Mouse (Mus musculus): Measurements from ENCODE around the gene Dzip1l.
"Not testable (repeated sequence)": the region's sequence is repeated elsewhere in the genome, so short reads cannot be mapped to it uniquely, and the experiment has no call there.

The Dzip1l gene

DNA sequence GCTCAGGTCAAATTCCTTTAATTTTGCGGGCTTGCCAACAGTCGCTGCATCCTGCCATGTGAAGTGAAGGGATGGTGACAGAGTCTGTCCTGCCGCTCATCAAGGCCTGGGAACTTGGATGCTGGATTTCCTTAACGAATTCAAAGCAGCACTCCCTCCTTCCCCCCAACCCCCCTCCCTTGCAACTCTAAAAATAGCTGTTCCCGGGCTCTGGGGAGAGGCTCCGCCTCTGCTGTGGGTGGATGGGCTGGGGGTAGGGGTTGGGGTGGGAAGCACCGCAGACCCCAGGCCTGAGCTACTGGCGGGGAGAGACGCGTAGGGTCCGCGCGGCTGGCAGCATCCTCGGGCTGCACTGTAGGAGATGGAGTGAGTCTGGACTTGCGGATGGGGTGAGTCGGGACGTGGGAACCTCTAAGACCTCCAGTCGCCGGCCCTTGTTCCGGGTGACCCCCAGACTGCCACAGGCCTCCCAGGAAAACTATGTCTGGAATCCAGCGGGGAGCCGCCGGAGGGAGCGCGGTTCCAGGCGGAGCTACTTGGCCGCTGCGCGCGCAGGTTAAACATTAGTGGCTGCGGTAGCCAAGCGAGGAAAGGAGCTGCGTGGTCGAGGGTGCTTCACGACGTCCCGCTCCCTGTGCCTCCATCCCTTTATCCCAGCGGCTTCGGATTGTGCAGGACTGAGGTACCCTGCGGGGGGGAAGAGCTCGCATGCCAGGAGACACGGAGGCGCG is at the start of gene Dzip1l:
Gene Dzip1l, plus strand, starts transcription at position 216 of the 731 bp plus-strand sequence.
- peak; percentile 90 for DNase-seq

DNA sequence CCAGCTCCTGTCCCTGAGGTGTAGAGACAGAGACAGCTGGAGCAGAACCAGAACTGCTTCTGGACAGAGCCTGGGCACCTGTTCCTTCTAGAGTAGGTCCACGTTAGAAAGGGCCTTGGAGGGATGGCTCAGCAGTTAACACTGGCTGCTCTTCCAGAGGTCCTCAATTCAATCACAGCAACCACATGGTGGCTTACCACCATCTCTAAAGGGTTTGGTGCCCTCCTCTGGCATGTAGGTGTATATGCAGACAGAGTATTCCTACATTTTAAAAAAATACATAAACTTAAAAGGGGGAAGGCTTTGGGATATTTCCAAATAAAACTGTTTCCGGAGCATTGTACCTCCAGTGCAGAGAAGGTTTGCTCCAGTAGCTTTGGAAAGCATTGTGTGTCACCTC is 48.6 kb upstream of the Dzip1l start:
- DNase-seq: peak; percentile 54

DNA sequence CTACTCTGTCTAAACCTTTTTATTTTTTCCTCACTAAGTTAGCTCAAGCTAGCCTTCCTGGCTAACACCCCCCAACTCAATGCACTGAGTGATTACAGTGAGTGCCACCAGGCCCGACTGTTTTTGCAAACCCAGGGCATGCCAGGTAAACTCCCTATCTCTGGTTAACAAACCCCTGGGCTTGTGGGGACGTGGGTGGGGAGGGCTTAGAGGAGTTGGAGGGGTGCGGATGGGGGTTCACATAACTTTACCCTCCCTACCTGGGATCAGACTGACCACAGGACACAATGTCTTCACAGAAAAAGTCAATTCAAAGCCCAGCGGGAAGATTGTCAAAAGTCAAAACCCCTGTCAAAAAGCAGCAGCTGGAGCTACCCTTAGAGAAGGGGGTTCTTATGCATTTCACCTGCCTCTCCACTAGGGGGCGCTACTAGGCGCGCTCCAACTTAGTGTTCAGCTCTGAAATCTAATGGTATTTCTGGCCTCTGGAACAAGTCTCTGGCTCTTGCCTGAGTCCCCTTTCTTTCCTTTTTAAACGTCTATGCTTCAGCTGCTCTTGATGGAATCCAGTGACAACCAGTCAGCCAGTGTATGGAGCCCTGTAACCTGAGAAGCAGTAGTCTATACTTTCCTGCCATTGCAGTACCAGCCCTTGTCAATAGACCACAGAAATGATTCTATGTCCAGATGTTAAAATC is 41.6 kb upstream of the Dzip1l start:
- DNase-seq: peak; percentile 77

DNA sequence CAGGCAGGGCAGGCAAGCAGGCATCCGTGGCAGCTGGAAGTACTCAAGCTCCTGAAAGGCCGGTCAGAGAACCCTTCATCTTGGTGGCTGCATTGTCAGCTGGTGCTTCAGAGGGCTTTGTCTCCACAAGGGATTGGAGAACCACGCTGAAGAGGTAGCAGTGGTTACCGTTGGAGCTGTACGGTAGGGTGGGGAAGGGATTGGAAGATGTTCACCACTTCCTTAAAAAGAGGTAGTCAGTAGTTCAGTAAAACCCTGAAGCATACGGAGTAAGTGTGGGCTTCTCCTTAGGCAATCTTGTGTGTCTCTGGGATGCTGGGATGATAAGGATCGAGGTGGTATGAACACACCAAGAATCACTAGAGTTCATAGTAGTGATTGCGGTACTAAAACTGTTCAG is 38.2 kb upstream of the Dzip1l start:
- no peak for DNase-seq

DNA sequence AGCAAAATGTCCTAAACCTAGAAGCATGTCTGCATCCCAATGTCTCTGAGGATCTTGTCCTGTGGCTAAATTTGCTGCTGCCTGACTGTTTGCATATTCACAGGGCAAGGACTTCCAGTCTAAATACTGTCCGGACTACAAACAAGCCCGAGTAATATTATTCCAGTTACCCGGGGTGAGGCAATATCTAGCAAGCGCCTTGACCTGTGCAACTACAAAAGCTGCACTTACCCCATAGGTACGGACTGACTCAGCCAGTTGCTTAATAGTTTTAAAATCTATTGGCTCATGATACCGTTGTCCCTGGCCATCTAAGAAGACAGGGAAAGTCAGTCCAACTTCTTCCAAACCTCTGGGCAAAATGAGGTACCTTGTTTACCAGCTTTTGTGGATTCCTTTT is 30.2 kb upstream of the Dzip1l start:
- not testable (repeated sequence) for DNase-seq

DNA sequence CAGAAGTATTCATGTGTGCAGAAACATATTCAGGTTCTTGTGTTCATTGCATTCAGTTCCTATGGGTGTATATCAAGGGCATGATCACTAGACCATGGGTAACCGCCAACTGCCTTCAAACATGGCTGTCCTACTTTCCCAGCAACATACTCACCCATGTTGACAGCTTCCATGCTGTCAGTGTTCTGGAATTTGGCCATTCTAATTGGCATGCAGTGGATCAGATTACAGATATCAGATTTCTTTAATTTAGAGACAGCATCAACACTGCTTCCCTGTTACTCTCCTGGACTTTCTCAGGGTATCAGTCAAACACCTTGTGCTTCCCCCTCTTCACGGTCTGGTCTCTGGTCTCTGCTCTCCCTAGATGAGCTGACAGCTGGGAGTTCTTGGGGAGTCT is 25.7 kb upstream of the Dzip1l start:
- no peak for DNase-seq

DNA sequence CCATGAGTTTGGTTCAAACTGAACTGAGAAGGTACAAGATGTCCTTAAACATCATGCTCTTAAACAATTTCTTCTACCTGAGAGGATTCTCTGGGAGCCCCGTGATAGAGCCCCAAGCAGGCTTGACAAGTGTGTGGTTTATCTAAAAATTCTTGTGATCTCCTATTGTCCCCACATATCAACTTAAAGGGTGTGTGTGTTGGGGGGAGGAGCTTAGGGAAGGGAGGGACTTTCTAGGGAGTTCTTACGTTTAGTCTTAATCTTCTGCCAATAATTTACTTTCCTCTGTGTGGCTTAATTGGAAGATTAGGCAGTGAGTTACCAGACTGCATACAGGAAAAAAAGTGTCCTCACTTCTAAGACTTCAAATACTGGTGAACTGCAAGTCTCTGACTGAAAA is 17.1 kb upstream of the Dzip1l start, which contains the start of gene A4gnt:
Gene A4gnt, plus strand, starts transcription at position 301 of the 400 bp plus-strand sequence.
- DNase-seq: no peak

DNA sequence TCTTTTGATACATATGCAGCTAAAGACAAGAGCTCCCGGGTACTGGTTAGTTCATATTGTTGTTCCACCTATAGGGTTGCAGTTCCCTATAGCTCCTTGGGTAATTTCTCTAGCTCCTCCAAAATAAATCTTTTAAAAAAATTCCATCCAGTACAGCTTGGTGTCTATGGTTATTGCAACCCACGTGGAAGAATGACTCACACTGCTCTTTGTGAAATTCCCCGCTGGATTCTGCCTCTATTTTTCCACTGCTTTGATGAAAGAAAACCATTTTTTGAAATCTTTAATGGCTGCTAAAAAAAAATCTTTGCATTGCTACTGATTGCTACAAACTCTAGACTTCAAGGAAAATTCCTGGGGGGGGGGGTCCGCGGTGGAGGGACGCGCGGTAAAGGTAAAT is 9.6 kb upstream of the Dzip1l start:
- DNase-seq: no peak

DNA sequence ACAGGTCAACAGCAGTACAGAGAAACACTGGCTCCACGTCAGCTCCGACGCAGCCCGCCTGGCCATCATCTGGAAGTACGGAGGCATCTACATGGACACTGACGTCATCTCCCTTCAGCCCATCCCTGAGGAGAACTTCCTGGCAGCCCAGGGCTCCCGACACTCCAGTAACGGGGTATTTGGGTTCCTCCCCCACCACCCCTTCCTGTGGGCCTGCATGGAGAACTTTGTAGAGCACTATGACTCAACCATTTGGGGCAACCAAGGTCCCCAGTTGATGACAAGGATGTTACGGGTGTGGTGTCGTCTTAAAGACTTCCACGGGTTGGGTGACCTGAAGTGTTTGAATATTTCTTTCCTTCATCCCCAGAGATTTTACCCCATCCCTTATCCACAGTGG is 9.1 kb upstream of the Dzip1l start:
- DNase-seq: no peak

DNA sequence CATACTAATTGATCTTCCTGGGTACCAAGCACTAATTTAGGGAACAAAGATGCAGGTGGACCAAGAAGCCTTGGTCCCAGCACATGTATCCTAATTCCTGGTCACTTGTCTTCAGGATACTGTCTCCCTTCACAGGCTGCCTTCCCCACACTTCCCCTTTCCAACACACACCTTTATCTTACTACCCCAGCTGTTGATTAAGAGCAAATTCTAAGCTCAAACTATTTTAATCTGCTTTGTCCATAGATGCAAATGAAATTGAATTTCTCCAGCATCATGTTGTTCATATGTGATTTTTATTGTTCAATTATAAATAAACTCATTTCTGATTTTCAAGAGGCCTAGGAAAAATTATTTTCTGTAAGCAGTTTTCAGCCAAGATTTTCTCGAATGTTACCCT is 7.3 kb upstream of the Dzip1l start:
- no peak for DNase-seq

DNA sequence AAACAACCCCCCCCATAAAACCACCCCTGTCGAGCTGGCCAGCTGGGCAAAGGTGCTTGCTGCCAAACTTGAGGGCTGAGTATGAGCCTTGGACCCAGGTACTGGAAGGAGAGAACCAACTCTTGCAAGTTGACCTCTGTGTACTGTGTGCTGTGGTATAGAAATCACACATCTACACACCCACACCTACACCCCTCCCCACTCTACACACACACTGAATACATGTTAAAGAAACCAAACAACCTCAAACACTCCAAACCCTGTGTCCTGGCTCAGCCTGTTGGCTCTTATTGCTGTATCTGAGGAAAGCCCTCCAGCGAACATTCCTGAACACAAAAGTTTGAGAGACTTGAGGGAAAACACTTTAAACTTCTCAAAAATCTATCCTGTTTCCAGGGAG is 6.3 kb upstream of the Dzip1l start:
- DNase-seq: peak; percentile 6

DNA sequence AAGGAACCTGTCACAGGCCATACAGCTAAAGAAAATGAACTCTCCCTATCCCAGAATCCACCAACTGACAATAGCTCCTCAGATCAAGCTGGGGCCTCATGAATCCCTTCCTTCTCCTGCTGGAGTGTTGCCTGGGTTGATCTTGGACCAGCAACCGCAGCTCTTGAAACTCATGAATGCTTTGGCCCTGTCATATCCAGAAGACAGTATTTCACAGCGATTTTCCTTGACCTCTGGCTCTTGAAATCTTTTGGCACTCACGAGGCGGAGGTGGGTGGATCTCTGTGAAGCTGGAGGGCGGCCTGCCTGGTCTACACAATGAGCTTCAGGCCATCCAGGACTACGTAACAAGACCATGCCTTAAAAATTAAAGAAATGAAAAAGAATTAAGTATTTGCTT is 5.2 kb upstream of the Dzip1l start:
- DNase-seq: no peak

DNA sequence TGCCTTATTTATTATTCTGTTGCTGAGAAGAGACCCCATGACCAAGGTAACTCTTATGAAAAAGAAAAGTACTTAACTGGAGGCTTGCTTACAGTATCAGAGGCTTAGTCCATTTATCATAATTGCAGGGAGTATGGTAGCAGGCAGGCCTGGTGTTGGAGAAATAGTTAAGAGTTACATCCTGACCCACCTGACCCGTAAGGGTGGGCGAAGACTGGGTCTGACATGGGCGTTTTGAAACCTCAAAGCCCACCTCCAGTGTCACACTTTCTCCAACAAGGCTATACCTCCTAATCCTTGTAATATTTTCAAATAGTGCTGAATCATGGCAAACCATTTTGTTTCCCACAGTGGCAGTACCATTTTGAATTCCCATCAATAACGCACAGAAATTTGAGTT is 715 bp upstream of the Dzip1l start:
- no peak for DNase-seq

DNA sequence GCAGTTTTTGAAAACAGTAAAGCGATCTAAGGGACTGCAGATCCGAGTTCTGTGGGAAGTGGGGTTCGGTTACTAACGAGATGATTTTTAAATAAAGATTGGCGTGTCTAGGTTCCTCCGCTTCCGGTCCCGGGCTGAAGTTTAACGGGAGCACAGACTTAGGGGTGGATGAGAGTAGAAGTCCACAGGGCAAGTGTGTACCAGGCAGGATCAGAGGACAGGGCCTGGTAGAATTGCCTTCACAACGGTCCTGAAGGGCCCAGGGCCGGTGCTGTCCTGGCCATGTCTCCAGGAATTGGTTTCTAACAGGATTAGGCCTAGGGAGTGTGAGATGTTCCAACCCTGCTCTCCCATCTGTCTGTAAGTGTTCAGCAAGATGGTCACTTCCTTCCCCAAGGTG is 775 bp downstream of the Dzip1l start:
- no peak for DNase-seq

DNA sequence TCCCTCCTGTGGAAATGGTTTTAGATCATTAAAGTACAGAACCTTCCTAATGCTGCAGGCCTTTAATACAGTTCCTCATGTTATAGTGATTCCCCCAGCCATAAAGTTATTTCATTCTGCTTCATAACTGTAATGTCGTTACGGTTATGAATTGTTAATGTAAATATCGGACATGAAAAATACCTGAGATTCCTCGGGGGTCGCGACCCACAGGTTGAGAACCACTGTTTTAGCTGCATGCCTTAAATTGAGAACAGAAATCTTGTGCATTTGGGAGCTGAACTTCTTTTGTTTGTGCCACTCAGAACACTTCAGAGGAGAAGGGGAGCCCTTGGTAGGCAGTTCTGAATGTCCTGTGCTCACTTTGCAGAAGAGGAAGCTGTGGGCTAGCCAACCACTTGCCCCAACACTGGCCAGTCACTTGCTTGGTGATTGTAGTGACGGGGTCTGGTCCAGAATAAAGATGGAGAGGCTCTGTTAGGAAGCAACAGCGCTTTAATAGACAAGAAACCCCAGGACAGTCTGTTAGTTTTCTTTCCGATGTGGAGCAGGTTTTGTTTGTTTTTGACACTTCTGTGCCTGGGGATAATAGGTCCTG is 1.3 kb downstream of the Dzip1l start:
- DNase-seq: no peak

DNA sequence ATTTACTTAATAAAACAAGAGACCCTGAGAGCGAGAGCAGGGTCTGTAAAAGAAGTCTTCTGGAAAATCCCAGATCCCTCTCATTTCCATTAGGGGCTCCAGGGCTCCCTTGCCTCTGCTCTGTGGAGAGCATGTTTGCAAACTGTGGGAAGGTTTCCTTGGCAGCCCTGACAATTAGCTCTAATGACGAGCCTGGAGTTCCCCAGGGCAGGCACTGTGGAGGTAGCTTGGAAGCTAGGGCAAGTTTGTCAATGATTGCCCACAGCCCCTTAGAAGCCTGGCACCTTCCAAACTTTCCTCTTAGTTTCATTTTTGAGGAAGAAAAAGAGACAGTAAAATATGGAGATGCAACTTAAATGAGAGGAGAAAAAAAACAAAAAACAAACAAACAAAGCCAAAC is 2.5 kb downstream of the Dzip1l start:
- peak; percentile 11 for DNase-seq

DNA sequence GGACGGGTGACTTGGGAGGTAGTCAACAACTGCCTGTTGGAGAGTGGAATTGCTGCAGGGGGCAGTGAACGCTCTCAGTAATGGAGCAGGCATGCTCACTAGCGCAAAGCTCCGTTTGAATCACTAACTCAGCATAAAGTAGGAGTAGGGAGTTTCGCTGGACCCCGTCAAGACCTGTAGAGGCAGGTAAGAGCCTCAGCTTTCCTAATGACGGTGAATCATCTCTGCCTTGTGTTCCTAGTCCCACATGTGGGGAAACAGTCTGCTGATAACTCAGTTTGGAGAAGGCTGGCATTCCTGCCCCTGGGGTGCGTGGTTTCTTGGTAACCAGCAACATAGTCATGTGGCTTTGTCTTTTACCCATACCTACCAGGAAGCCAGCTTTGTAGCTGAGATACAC is 3.0 kb downstream of the Dzip1l start:
- DNase-seq: peak; percentile 34

DNA sequence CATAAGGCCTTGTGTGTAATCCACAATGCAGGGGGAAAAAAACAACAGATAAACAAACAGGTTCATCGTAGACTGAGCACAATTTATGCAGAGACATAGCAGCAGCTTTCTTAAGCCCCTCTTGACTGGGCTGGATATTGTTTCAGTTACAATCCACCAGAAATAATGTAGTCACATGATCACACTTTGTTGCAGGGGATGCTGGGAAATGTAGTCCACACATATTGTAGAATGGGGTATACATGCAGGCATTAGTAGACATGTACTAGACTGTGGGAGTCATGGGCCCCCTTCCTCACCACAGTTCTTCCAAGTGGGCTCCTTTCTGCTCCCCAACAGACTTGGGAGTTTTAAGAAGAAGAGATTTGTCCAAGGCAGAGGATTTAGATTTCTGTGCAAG is 7.5 kb downstream of the Dzip1l start:
- no peak for DNase-seq

DNA sequence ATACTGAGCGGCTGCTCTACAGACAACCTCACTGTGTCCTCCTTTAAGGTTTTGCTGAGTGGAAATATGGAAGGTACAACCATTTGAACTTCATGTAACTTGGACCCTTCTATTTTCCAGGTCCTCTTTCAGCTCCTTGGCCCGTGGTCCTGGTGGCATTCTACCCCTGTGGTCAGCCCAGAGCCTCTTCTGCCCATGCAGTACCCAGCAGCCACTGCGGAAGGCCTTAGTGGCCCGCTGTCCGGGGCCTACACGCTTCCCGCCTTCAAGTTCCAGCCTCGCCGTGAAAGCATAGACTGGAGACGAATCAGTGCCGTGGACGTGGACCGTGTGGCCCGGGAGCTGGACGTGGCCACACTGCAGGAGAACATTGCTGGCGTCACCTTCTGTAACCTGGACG is 7.9 kb downstream of the Dzip1l start:
- DNase-seq: no peak

DNA sequence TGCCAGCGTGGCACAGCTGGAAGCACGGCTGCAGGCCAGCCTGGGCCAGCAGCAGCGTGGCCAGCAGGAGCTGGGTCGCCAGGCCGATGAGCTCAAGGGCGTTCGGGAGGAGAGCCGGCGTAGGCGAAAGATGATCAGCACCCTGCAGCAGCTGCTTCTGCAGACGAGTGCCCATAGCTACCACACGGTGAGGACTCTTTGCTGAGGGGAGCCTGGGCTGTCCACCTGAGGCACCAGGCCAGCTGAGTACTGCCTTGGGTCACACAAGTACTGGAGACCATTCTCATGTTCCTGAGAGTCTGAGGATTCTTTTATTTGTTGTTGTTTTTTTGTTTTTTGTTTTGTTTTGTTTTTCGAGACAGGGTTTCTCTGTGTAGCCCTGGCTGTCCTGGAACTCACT is 8.4 kb downstream of the Dzip1l start:
- DNase-seq: no peak

DNA sequence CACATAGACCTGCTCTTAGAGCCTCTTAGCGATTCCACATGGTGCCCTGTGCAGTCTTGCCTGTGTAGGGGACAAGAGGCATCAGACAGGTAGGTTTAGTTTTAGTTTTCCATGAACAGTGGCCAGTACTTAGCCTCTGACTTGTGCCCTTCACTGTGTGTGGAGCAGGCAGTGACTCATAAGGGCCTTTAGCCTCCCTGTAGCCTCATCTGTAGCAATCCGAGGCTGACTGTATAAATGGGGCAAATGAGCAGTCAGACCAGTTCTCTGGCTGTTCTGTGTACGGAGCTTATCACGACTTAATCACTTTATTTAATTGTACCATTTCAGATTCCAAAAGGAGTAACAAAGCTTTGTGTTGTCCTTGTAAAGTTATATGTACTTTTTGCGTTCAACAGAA is 10.7 kb downstream of the Dzip1l start:
- no peak for DNase-seq

DNA sequence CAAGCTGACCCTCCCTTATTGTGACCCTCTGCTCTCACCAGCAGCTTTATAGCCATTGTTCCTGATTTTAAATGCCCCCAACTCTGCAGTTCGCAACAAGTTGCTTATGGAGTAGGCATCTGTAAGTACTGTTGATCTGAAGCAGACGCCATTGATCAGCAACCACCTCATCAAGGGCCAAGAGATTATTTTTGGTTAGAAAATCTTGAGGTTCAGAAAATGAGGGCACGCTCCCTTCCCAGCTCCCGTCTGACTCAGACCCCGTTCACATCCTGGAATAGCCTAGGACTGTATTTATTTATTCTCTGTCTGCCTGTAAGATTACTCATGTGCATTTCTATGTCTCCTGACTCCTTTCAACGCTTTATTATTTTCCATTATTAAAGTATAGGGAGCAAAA is 16.1 kb downstream of the Dzip1l start:
- peak; percentile 55 for DNase-seq

DNA sequence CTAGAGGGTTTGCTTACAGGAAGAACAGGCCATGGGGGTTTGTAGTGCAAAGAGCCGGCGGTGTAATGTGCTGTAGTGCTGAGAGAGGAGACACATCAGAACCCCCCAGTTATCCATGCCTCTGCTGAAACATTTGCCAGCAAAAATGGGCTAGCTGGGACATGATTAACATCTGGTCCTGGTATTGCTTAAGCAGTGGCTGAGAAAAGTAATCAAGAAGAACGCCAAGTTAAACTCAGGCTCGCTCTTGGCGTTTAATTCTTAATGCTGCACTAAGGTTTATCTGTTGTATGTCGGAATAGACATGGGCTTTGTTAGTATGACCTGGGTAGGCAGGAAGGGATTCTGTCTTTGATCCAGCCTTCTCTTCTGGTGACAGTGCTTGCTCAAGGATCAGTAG is 16.8 kb downstream of the Dzip1l start:
- no peak for DNase-seq

DNA sequence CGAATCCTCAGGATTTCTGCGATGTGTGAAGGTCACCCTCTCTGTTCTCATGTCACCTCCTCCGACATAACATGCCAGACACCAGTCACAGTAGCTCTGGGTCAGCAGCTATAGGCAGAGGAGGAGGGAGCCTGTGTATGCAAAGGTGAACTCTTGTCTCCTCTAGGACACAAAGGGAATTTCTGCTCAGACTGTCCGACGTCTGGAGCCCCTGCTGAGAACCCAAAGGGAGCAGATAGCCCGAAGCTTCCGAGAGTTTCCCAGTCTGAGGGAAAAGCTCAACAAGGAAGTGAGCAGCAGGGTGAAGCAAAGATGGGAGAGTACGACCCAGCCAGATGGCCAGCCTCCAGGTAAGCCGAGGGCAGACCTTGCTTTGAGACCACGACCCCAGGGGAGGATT is 31.5 kb downstream of the Dzip1l start:
- DNase-seq: no peak

All from lung, postnatal 10 days (tissue).